Mouse (Mus musculus) midbrain, postnatal 0 days (tissue): ENCODE results near the gene Ccdc134. TPM values are rescaled to one million over a fixed set of nuclear protein-coding genes. Genes with fewer than 3 reads are reported as not detected.

Experiments used
- ATAC-seq: fragments of 200-750 bp; cut with Nextera tagmentation; 2 replicates; pipeline ENCODE4 v1.8.0; 2017; ENCODE audit warnings: moderate number of reproducible peaks, mild to moderate bottlenecking, moderate TSS enrichment, moderate library complexity; ENCODE audit not compliant: low FRiP score
- DNase-seq: peaks from one replicate; pipeline ENCODE4 v3.0.0-alpha.2; 2015; ENCODE audit warnings: low spot score
- H3K27ac ChIP-seq: fragments of 300-500 bp; sonication (generic); 2 replicates; pipeline ENCODE4 v1.5.1; 2014; ENCODE audit warnings: low read depth, mild to moderate bottlenecking, low read length, mixed read lengths
- H3K27me3 ChIP-seq: fragments of 300-500 bp; sonication (generic); 2 replicates; pipeline ENCODE4 v1.6.1; 2014; ENCODE audit warnings: low read length, control low read depth, mixed read lengths; ENCODE audit not compliant: insufficient read depth
- H3K36me3 ChIP-seq: fragments of 300-500 bp; sonication (generic); 2 replicates; pipeline ENCODE4 v1.6.1; 2014; ENCODE audit warnings: low read length, control low read depth, mixed read lengths; ENCODE audit not compliant: insufficient read depth
- H3K4me1 ChIP-seq: fragments of 300-500 bp; sonication (generic); 2 replicates; pipeline ENCODE4 v1.6.1; 2014; ENCODE audit warnings: mild to moderate bottlenecking, control low read depth, antibody characterized with exemption, low read length, mixed read lengths; ENCODE audit not compliant: insufficient read depth
- H3K4me2 ChIP-seq: fragments of 300-500 bp; sonication (generic); 2 replicates; pipeline ENCODE4 v1.6.1; 2014; ENCODE audit warnings: low read depth, mild to moderate bottlenecking, low read length, mixed read lengths; ENCODE audit not compliant: poor library complexity, severe bottlenecking
- H3K4me3 ChIP-seq: fragments of 300-500 bp; sonication (generic); 2 replicates; pipeline ENCODE4 v1.5.1; 2014; ENCODE audit warnings: low read depth, mild to moderate bottlenecking, low read length, moderate library complexity
- H3K9ac ChIP-seq: fragments of 300-500 bp; sonication (generic); replicated peaks from 2 replicates; pipeline ENCODE4 v1.6.1; 2014; ENCODE audit warnings: mild to moderate bottlenecking, low read length, moderate library complexity, mixed read lengths; ENCODE audit not compliant: poor library complexity, severe bottlenecking
- H3K9me3 ChIP-seq: fragments of 300-500 bp; sonication (generic); 2 replicates; pipeline ENCODE4 v1.6.1; 2016; ENCODE audit warnings: low read length, control low read depth
- CTCF ChIP-seq: IDR thresholded peaks from 2 replicates; pipeline ENCODE4 v1.5.1; 2016; ENCODE audit warnings: antibody characterized with exemption, mild to moderate bottlenecking
- WGBS: fragments of 180-500 bp; shearing (Covaris S2); extraction: QIAGEN DNeasy Blood & Tissue Kit; methylation state at CpG from one replicate; pipeline ENCODE4 v1.1.7; 2014; 5-methylcytosine and 5-hydroxymethylcytosine counted together
- polyA plus RNA-seq: library from polyadenylated mRNA; unstranded; fragments of >200 nt; fragmentation: Nextera tagmentation; extraction: Ambion mirVana; gene quantifications from 2 replicates; pipeline ENCODE4 v1.2.1, GENCODE M21; 2015
- total RNA-seq: library from RNA; depleted of rRNA; stranded (reverse); fragments of >200 nt; gene quantifications from 2 replicates; pipeline ENCODE4 v1.2.3, GENCODE M21; 2014; rRNA removed

The Ccdc134 gene
- total RNA-seq (8.4 and 8.7 TPM in 2 replicates), polyA plus RNA-seq (6.9 and 7.7 TPM in 2 replicates)

- ATAC-seq: peak; percentile 98
- Histone ChIP-seq H3K4me1 (no peaks in the 10 kb centered on the region), H3K27me3 (no peaks in the 10 kb centered on the region), H3K36me3 (peaks cover 6% of the 10 kb centered on the region; the same call in 1 of the 2 replicates), H3K9ac (peak within 1 kb of the TSS; percentile 71), H3K4me3 (peak within 1 kb of the TSS; percentile 67), H3K27ac (peak within 1 kb of the TSS; percentile 65), H3K4me2 (peak within 1 kb of the TSS; percentile 54), H3K9me3 (no peaks in the 10 kb centered on the region)
- DNase-seq: peak; percentile 97
- WGBS: under 1% methylated on average over 73 of the region's 74 CpGs
- TF ChIP-seq CTCF: no peak
Observed at GRCm38 (mm10) chr15:82127426-82128374, at the start of gene Ccdc134. Gene Ccdc134 (plus strand): TSS chr15:82127922.

GRCm38 (mm10) chr15:82079883-82080282, 47.8 kb upstream of the Ccdc134 start:
- 71% methylated on average over 10 of the region's 10 CpGs for WGBS
- no peak for TF ChIP-seq CTCF

DNA sequence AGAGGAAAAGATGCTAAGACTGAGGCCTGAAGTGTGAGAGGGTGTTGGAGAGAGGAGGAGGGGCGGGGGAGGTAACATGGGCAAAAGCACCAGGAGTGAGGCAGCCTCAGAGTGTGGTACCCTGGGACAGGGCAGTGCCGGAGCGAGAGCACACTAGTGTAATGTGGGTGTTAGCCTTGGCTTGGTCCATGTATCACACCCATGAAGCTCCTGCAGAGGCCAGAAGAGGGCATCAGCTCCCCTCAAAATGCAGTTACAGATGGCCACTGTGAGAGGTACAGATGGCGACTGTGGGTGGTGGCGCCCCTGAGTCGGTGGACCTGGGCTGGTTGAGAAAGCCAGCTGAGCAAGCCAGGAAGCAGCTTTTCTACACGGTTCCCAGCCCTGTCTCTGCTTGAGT, 46.6 kb upstream of the Ccdc134 start:
- no peak for ATAC-seq
- peak; percentile 52 for DNase-seq
- Histone ChIP-seq H3K27ac (no peak overlapping the region), H3K9me3 (no peaks in the 10 kb centered on the region), H3K9ac (no peak overlapping the region), H3K4me1 (no peaks in the 10 kb centered on the region), H3K27me3 (no peaks in the 10 kb centered on the region), H3K4me3 (no peak overlapping the region), H3K4me2 (no peak overlapping the region), H3K36me3 (no peaks in the 10 kb centered on the region)
- TF ChIP-seq CTCF: peak; percentile 67
- 29% methylated on average over 7 of the region's 7 CpGs for WGBS

More at GRCm38 (mm10) chr15:82079883-82080282, 47.8 kb upstream of the Ccdc134 start:
- Histone ChIP-seq H3K4me2 (no peak overlapping the region), H3K27me3 (no peaks in the 10 kb centered on the region), H3K27ac (no peak overlapping the region), H3K36me3 (no peaks in the 10 kb centered on the region), H3K4me3 (no peak overlapping the region), H3K4me1 (no peaks in the 10 kb centered on the region), H3K9me3 (no peaks in the 10 kb centered on the region), H3K9ac (no peak overlapping the region)
- no peak for DNase-seq
- ATAC-seq: no peak

DNA sequence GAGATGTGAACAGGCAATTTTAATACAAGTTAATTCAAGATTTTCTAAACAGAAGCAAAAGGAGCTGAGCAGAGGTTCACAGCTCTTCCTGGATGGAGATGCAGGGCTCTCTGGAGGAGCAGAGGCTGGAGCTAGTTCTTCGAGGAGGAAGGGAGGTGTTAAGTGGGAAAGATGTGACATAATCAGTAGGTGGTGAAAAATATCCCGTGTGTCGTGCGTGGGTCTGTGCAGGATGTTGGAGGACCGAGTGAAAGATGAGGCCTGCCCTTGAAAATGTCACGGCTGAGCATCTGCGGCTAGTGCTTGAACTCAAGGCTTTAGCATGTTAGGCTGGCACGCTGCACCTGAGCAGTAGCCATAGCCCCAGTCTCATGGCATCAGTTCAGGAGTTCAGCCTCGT, 42.1 kb upstream of the Ccdc134 start:
- Histone ChIP-seq H3K4me3 (no peak overlapping the region), H3K4me1 (no peaks in the 10 kb centered on the region), H3K27ac (no peak overlapping the region), H3K9ac (no peak overlapping the region), H3K4me2 (no peak overlapping the region), H3K9me3 (no peaks in the 10 kb centered on the region), H3K27me3 (no peaks in the 10 kb centered on the region), H3K36me3 (no peaks in the 10 kb centered on the region)
- ATAC-seq: no peak
- WGBS: 88% methylated on average over 9 of the region's 9 CpGs
- TF ChIP-seq CTCF: no peak
- DNase-seq: no peak

- Histone ChIP-seq H3K27ac (no peak overlapping the region), H3K9me3 (no peaks in the 10 kb centered on the region), H3K27me3 (no peaks in the 10 kb centered on the region), H3K4me2 (no peak overlapping the region), H3K4me3 (no peak overlapping the region), H3K9ac (no peak overlapping the region), H3K36me3 (no peaks in the 10 kb centered on the region), H3K4me1 (no peaks in the 10 kb centered on the region)
- 84% methylated on average over 12 of the region's 12 CpGs for WGBS
- DNase-seq: no peak
- no peak for ATAC-seq
- TF ChIP-seq CTCF: no peak
Observed at GRCm38 (mm10) chr15:82086131-82086530, 41.6 kb upstream of the Ccdc134 start.

- H3K4me1 ChIP-seq: no peaks in the 10 kb centered on the region
- no peak overlapping the region for H3K4me2 ChIP-seq
- 9% methylated on average over 10 of the region's 10 CpGs for WGBS
- H3K27me3 ChIP-seq: no peaks in the 10 kb centered on the region
- no peak overlapping the region for H3K4me3 ChIP-seq
- peak; percentile 36 for TF ChIP-seq CTCF
- no peaks in the 10 kb centered on the region for H3K9me3 ChIP-seq
- ATAC-seq: no peak
- no peaks in the 10 kb centered on the region for H3K36me3 ChIP-seq
- H3K27ac ChIP-seq: no peak overlapping the region
- no peak overlapping the region for H3K9ac ChIP-seq
- DNase-seq: peak; percentile 6
Observed at GRCm38 (mm10) chr15:82087266-82087665, 40.5 kb upstream of the Ccdc134 start.
